Mouse (Mus musculus) embryo, embryonic 10.5 days (tissue): ENCODE measurements at regions not wholly inside any gene's neighbourhood (a gene's known extent, or its start where the extent isn't known, plus 50 kb on each side); places are given as distances from the start of the nearest gene placed in this dataset.

Experiments
- DNase-seq: peaks from one replicate; pipeline ENCODE4 v3.0.0-alpha.2; 2015; ENCODE audit warnings: low spot score

GRCm38 (mm10) chr11:104038271-104038800 lies 71.8 kb downstream of the Arf2 start:
- no peak for DNase-seq

- DNase-seq = no peak
Measured at GRCm38 (mm10) chr11:104045216-104045615, 78.7 kb downstream of the Arf2 start.

GRCm38 (mm10) chr11:104051986-104052385 lies 80.7 kb upstream of the Crhr1 start:
- DNase-seq = no peak

GRCm38 (mm10) chr11:104053242-104053641 lies 79.4 kb upstream of the Crhr1 start:
- DNase-seq = peak; percentile 84

- DNase-seq = no peak
Measured at GRCm38 (mm10) chr11:104055941-104056340, 76.7 kb upstream of the Crhr1 start.

GRCm38 (mm10) chr11:104057046-104057445 lies 75.6 kb upstream of the Crhr1 start:
- DNase-seq = no peak

GRCm38 (mm10) chr11:104058600-104058999 lies 74.1 kb upstream of the Crhr1 start:
- DNase-seq = no peak

- no peak for DNase-seq
Measured at GRCm38 (mm10) chr11:104059085-104059484, 73.6 kb upstream of the Crhr1 start.

GRCm38 (mm10) chr11:104061361-104061760 lies 71.3 kb upstream of the Crhr1 start:
- DNase-seq = no peak

GRCm38 (mm10) chr11:104065181-104065580 lies 67.5 kb upstream of the Crhr1 start:
- no peak for DNase-seq

GRCm38 (mm10) chr11:104072591-104073183 lies 60.0 kb upstream of the Crhr1 start:
- no peak for DNase-seq

- no peak for DNase-seq
Measured at GRCm38 (mm10) chr11:104074763-104075162, 57.9 kb upstream of the Crhr1 start.

- no peak for DNase-seq
Measured at GRCm38 (mm10) chr11:104075394-104075793, 57.3 kb upstream of the Crhr1 start.

- DNase-seq = no peak
Measured at GRCm38 (mm10) chr11:104082083-104082482, 50.6 kb upstream of the Crhr1 start.
